Mouse (Mus musculus) urinary bladder, postnatal 4 days (tissue): ENCODE measurements around the gene Sema6c.
"Not testable (repeated sequence)": the region's sequence is repeated elsewhere in the genome, so short reads cannot be mapped to it uniquely, and the experiment has no call there.

Experiments used
- DNase-seq, 2 experiments: peaks; one replicate each; pipeline ENCODE4 v3.0.0; 2021 to 2022; ENCODE audit warnings: low spot score in 2 of 2

Sema6c gene

DNA sequence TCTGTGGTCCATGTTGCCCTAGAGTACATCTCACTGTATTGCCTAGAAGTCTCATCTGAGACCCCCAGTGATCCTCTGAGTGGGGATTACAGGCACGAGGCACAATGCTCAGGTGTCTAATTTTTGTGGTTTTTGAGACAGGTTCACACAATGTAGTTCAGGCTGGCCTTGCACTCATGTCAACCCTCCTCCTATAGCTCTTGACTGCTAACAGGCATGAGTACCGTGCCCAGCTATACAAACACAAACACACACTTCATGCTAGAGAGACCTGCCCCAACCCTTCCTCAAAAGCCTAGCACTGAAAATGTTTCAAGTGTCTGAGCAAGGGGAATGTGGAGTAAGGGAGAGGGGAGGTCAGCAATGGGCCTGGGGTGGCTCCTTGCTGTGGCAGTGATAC is 25.8 kb downstream of the Sema6c start:
- DNase-seq: no peak

DNA sequence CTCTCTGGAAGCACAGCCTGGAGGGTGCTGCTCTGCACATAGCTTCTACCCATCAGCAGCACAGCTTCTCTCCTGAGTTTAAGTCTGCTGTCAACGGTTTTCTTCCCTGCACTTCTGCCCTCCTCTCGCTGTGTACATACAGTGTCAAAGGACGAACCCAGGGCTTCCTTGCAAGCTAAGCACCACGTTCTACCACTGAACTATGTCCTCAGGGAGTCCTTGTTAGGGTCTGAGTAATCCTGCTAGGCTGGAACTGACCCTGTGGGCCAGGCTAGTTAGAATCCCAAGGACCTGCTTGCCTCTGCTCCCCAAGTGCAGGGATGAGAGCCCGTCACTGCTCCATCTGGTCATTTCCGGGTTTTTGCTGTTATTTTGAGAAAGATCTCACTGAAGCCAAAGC is 26.6 kb downstream of the Sema6c start:
- no peak for DNase-seq

DNA sequence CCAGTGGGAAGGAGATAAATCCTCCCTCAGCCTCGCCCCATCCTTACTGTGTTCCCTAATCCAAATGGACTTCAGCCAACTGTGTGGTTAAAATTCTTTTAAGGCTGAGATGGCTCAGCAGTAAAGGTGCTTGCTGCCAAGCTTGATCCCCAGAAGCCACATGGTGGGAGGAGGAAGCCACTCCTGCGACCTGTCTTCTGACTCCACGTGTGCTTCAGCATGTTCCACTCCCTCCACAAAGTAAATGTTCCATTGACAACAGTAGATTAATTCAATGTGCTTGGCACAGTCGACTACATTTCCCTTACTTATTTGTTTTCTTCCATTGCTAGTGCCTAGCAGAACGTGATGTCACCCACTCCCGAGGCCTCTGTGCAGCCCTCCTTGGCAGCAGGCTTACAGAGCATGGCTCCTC is 34.5 kb downstream of the Sema6c start:
- no peak for DNase-seq

DNA sequence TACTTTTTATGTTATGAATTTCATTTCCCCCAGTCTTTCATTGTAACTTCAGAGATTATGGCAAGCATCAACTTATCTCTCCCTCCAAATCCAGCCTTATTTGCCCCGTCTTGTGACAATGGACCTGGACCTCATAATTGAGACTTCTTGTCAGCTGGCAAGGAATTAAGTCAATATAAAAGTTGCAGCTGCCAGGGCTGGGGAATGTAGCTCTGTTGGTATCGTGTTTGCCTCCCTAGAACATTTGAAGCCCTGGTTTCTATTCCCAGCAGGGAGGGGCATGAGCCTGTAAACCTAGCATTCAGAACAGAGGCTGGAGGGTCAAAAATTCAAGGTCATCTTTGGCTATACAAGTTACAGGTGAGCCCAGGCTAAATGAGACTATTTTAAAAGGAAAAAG is 35.5 kb downstream of the Sema6c start:
- no peak for DNase-seq

DNA sequence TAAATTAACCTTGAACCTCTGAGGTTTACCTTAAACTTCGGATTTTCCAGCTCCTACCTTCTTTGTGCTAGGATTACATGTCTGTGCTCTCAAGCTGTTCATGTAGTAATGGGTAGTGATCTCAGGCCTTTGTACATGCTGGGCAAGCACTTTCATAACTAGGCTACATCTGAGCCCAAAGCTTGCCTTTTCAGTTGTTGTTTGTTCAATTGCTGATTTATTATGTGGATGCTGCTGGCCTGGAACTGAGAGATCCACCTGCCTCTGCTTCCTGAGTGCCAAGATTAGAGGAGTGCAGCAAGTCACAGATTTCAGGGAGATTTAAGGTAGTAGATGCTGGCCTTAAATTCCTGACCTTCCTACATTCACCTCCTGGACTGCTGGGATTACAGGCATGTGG is 38.8 kb downstream of the Sema6c start:
- DNase-seq: no peak

DNA sequence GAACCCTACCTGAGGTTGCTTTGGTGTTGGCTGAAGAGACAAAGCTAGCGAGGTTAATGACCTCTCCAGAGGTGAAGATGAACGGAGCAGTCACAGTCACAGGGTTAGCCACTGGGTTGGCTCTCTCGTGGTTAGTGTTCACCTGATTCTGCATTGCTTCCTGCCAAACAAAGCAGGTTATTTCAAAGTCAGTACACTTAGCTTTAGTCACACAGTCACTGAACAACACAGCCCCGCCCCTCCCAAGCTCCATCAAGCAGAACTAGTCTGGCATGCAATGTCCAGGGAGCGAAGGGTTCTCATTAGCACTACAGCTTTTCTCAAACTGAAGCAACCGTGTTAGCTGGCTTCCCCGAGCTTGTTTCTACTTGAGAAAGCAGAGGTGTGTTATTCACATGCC is 39.9 kb downstream of the Sema6c start:
- DNase-seq: no peak

DNA sequence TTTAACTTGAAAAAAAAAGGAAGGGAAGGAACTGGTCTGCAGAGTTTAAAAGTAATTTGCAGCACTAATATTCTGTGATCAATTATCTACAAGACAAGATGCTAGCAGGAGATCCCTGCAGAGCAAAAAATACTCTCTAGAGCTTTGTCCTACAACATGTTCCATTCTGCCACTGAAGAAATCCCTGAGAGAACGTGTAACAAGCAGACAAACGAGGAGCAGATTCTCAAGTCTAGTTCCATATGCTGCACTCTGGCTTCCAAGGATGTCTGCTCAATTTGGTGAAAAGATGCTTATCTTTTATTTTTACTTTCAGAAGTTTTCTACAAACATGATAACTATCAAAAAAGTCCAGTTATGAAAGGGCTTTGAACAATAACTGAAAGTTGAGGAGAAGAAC is 40.3 kb downstream of the Sema6c start:
- no peak for DNase-seq

DNA sequence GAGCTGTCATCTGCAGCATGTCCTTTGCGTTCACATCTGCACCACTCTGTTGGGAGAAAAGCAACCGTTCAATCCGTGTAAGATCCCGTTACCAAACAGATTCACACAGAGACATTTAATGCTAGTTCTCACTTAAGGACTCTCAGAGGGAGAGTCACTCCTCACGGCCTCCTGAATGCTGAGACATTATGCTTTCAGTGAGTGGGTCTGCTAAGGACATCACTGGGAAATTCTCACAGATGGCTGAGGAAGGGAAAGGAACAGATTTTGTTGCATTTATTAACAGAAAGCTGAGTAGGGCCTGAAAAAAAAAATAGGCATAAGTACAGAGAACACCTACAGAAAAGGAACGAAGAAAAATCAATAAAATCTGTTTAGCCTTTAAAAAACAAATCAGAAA is 43.6 kb downstream of the Sema6c start:
- DNase-seq: no peak

DNA sequence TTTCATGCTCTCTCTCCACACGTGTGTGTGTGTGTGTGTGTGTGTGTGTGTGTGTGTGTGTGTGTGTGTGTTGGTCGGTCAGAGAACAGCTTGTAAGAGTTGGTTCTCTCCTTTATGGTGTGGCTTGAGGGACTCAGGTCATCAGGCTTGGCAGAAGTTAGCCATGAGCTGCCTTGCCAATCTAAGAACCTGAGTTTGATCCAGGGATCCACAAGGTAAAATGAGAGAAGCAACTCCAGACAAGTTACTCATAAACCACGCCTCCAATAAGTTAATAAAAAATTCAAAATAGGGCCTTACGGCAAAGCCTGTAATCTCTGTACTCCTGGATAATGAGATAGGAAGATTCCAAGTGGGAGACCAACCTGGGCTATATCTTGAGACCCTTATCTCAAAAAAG is 48.0 kb downstream of the Sema6c start:
- DNase-seq: no peak

DNA sequence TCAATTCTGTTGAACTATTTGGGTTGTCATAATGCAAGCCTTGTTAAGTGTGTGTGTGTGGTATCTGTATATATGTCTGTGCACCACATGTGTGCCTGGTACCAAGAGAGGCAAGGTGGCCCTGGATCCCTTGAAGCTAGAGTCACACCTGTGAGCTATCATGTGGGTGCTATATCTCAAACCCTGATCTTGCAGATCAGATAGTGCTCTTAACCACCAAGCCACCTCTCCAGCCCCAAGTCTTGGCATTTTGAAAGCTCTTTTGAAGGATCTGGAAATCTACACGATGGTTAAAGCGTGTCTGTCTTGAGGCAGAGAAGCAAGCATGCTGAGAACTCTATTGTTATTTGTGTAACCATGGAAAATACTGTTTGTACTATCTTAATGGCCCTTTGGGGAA is 50.3 kb downstream of the Sema6c start:
- DNase-seq: no peak

DNA sequence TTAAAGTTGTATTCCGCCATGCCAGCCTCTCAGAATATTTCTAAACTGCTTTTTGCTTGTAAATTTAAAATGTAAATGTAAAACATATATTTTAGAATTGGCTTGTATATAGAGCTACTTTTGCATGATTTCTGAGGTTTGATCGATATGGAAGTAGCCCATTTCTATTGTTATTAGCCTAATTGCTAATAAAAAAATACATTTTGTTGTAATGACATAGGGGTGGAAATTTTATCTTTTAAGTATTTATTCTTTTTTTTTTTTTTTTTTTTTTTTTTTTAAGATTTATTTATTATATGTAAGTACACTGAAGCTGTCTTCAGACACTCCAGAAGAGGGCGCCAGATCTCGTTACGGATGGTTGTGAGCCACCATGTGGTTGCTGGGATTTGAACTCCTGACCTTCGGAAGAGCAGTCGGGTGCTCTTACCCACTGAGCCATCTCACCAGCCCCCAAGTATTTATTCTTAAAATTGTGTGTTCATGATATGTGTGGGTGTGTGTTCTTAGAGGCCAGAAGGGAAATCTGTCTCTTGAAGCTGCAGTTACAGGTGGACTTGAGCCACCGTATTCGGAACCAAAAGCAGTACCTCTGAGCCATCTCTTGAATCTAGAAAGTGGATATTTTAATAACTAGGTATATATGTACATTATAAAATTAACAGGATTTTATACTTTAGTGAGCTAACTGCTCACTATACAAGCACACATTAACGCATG is 52.8 kb downstream of the Sema6c start:
- not testable (repeated sequence) for DNase-seq

DNA sequence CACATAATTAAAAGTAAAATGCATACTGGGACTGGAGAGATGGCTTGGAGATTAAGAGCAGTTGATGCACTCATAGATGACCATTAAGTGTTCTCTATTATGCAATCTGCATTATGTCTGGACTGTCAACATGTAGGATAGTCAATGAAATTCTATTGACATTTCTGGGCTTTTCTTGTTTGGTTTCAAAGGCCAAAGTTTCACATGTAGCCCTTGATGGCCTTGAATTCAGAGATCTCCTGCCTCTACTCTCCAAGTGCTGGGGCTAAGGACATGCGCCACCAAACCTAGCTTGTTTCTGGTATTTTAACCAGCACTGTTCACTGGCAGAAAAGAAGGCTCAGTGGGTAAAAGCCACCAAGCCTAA is 53.3 kb downstream of the Sema6c start:
- no peak for DNase-seq

DNA sequence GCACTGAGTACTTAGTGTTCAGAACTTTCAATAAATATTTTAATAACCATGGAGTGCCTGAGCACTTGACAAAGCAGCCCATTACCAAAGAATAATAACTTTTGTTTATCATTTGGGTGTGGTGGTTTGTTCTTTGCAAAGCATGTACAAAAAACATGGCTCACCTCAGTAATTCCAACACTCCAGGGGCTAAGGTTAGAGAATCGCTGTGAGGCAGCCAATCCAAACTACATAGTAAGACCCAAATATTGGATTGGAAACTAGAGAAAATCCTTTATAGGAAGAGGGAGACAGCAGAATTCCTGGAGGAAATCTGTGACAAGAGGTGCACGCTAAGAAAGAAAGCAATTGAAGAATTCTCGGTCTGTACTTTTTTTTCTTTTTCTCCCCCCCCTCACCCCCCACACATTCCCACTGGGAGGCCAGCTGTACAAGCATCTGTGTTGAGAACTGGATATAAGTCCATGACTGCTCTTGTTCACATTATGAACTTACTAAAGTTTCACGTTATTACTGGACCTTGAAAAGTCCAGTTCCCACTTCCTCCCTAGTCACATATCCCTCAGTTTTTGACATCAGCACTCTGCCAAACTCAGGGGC is 56.5 kb downstream of the Sema6c start:
- DNase-seq: no peak

DNA sequence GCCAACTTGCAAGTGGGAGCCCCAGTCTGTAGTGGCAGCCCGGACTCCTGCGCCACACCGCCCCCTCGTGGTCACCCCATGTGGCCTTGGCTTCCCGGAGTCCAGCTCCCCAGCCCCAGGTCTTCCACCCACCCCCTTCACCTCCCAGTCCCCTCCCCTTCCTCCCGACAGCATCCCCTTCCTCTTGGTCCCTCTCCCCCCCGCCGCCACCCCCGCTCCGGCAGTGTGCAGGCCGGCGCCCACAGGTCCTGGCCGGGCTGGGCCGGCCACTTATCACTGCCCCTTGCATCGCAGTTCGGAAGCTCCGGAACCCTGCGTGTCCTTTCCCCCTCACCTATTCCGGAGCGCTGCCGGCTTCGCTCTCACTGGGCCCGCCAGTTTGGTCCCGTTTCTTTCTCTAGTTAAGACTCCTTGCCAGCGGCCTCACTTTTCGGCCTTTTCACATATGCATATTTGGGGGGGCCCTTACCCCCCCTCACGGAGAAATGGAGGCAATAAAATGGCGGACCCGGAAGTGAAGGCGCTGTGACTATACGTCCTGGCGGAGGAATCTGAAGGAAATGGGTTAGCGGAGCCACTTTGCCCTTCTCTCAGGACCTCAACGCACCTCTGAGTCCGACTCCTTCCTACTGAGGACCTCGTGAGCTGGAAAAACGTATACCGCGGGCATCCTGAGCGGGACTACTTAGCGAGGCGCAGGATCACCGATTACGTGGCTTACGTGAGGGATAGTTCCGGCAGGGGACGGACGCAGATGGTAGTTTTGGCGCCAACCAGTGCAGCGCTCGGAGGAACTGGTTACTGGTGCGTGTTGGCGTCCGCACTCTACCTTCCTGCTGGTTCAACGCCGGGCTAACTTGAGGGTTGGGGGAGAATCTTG is 57.2 kb downstream of the Sema6c start, which contains the start of gene Gabpb2:
Gabpb2 (minus strand) TSS at position 662 of the 880 bp plus-strand sequence.
- DNase-seq: peak; percentile 95 to 97

DNA sequence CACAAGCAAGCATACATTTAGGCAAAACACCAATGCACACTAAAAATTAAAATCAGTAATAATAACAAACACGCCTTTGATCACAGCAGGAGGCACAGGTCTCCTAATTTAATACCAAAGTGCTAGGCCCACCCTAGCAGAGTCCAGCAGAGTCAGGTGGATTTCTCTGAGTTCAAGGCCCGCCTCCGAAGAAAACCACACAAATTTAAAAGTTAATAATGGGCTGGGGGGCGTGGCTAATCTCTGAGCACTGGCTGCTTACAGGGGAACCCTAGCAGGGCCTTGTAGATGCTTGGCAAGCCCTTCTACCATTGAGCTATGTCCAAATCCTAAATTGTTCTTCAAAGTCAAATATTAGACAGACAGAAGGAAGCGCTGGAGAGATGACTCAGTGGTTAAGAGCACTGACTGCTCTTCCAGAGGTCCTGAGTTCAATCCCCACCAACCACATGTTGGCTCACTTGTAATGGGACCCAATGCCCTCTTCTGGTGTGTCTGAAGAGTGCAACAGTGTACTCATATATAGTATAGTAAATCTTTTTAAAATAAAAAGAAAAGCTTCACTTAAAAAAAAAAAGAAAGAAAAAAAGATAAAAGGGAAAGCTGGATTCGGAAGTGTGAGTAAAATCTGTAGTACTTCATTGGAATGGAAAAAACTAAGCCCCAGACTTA is 58.3 kb downstream of the Sema6c start:
- no peak for DNase-seq

DNA sequence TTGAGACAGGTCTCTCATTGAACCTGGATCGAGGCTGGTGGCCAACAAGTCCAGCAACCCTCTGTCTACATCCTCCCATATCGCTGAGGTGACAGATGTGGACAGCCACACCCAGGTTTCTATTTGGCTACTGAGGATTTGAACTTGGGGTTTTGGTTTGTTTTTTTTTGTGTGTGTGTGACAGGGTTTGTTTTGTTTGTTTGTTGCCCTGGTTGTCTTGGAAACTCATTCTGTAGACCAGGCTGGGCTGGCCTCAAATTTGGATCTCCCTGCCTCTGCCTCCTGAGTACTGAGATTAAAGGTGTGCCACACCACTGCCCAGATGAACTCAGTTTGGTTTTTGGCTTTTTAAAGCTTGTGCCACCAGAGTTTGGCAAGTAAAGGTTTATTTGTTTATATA is 62.8 kb downstream of the Sema6c start:
- DNase-seq: no peak
